Mouse (Mus musculus): ENCODE data around the gene Ranbp2.
"Not testable (repeated sequence)": the region's sequence is repeated elsewhere in the genome, so short reads cannot be mapped to it uniquely, and the experiment has no call there.

Gene Ranbp2

GRCm38 (mm10) chr10:58497320-58498284 is 50.9 kb downstream of the Ranbp2 start, which contains the start of gene Ccdc138:
Ccdc138 (plus strand) TSS chr10:58497948.
- peak; percentile 77 for DNase-seq (ENCODE audit: low spot score)

GRCm38 (mm10) chr10:58498516-58498915 is 51.8 kb downstream of the Ranbp2 start:
- no peak for DNase-seq (ENCODE audit: low spot score)

GRCm38 (mm10) chr10:58529358-58529757 is 82.6 kb downstream of the Ranbp2 start:
- no peak for DNase-seq (ENCODE audit: low spot score)

- DNase-seq (ENCODE audit: low spot score) = no peak
Observed at GRCm38 (mm10) chr10:58530896-58531790, 84.4 kb downstream of the Ranbp2 start.

GRCm38 (mm10) chr10:58532177-58532576 is 85.5 kb downstream of the Ranbp2 start:
- no peak for DNase-seq (ENCODE audit: low spot score)

GRCm38 (mm10) chr10:58536276-58536675 is 89.6 kb downstream of the Ranbp2 start:
- DNase-seq (ENCODE audit: low spot score) = not testable (repeated sequence)

- no peak for DNase-seq (ENCODE audit: low spot score)
Observed at GRCm38 (mm10) chr10:58540613-58541012, 93.9 kb downstream of the Ranbp2 start.
